Mouse (Mus musculus) neutrophil, adult 5-6 weeks (primary cell): Measurements from ENCODE around the gene Uba52. TPM values are rescaled to one million over a fixed set of nuclear protein-coding genes. Genes with fewer than 3 reads are reported as not detected.
"Not testable (repeated sequence)": the region's sequence is repeated elsewhere in the genome, so short reads cannot be mapped to it uniquely, and the experiment has no call there.

Experiments
- ATAC-seq: fragments of 151-379, 151-347 bp; 2 replicates; pipeline ENCODE4 v1.8.0; 2017; ENCODE audit warnings: mild to moderate bottlenecking, moderate TSS enrichment; ENCODE audit not compliant: insufficient number of reproducible peaks, poor library complexity, low FRiP score, severe bottlenecking; ENCODE audit errors: extremely low read depth
- total RNA-seq: library from RNA; stranded (forward); fragments of 200-1000 nt; gene quantifications from 2 replicates; pipeline ENCODE4 v1.2.3, GENCODE M21; 2017

Uba52 gene
- total RNA-seq, 1 experiment from 2014 or later, result 720 TPM

- no peak for ATAC-seq
Observed at GRCm38 (mm10) chr8:70535701-70536100, 25.1 kb upstream of the Uba52 start.

DNA sequence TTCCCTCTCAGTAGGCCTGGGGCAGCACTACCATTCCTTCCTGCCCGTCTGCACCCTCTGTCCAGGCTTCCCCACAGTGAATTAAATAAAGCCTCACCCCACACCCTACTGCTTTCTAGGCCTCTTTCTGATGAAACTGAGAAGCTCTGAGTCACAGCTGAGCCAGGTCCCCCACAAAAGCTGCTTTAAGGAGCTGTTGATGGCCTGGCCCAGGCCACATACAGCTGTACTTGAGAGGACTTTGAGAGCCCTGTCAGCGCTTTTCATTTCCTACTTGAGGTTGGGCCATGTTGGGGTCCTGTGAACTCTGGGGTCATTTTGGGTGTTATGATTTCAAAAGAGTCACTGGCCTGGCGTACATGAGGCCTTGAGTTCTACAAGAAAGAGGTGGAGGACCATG lies 24.6 kb upstream of the Uba52 start:
- ATAC-seq, result no peak

DNA sequence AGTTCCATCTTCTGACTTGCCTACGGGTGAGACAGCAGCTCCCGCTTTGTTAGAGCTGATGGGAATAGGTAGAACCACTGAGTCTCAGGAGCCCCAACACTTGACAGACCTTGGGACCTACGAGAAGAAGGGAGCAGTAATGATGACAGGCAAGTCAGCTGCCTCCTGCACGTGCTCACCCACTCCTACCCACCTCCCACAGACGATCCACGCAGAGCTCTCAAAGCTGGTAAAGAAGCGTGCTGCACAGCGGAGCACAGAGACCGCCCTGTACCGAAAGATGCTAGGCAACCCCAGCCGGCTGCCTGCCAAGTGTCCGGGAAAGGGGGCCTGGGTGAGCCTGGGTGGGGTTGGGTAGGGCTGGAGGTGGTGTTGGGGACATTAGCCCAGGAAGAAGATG lies 23.7 kb upstream of the Uba52 start:
- no peak for ATAC-seq

DNA sequence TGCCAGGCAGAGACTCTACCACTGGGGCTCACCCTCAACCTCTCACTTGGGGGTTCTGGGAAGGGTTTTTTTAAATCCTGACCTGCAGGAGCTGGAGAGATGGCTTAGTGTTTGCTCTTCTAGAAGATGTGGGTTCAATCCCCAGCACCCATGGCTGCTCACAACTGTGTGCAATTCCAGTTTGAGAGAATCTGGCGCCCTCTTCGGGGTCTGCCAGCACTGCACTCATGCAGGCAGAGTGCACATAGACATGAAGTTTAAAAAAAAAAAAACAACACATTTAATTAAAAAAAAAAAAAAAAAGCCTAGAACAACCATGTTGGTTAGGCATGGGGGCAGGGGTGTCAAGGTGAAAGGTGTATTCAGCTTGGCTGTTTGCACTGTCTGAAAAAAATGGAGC lies 19.7 kb upstream of the Uba52 start:
- no peak for ATAC-seq

DNA sequence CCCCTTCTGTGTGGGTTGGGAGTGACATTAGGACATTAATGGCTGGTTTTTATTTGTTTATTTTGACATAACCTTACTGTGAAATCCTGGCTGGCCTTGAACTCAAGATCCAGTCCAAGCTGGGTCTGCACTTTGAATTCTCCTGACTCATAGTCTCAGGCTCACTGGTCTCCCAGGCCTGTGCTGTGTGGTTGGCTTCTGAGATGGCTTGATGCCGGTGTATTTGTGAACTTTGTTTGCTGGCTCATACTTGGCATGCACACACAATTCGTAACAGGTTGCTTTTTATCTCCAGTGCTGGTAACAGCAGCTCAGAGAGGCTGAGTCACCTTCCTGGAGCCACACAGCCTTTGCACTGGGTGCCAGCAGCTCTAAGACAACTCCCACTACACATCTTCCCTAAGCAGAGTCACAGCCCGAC lies 19.1 kb upstream of the Uba52 start:
- no peak for ATAC-seq

GRCm38 (mm10) chr8:70529299-70529698 lies 18.7 kb upstream of the Uba52 start:
- ATAC-seq, result no peak

DNA sequence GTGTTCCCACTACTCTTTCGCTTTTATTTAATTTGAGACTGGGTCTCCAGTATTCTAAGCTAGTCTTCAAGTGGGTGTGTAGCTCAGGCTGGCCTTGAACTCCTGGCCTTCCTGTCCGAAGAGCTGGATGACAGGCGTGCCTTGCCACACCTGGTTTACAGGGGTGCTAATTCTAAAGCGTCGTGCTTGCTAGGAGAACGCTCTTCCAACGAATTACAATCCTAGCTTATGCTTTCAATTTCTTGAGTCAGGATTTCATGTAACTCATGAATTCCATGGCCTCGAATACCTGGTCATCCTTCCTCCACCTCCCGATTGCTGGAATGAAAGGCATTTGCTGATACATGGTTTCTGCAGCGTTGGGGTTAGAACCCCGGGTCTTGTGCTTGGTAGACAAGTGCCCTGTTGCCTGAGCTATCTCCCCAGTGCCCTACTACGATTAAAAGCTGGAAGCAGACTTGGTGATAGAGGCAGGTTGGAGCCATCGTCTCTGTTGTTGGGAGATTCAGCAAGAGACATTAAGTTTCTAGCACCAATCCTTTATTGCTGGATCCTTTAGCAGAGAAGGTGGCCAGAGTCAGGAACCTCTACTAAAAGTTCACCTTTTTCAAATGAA lies 17.7 kb upstream of the Uba52 start:
- ATAC-seq, result no peak

- ATAC-seq, result peak; percentile 89
Observed at GRCm38 (mm10) chr8:70527512-70528181, 17.0 kb upstream of the Uba52 start, which contains the start of the genes Fkbp8 and Kxd1. Gene Fkbp8, plus strand, starts transcription at chr8:70527724. Gene Kxd1, minus strand, starts transcription at chr8:70527956.

- ATAC-seq, result no peak
Observed at GRCm38 (mm10) chr8:70527111-70527511, 16.5 kb upstream of the Uba52 start.

DNA sequence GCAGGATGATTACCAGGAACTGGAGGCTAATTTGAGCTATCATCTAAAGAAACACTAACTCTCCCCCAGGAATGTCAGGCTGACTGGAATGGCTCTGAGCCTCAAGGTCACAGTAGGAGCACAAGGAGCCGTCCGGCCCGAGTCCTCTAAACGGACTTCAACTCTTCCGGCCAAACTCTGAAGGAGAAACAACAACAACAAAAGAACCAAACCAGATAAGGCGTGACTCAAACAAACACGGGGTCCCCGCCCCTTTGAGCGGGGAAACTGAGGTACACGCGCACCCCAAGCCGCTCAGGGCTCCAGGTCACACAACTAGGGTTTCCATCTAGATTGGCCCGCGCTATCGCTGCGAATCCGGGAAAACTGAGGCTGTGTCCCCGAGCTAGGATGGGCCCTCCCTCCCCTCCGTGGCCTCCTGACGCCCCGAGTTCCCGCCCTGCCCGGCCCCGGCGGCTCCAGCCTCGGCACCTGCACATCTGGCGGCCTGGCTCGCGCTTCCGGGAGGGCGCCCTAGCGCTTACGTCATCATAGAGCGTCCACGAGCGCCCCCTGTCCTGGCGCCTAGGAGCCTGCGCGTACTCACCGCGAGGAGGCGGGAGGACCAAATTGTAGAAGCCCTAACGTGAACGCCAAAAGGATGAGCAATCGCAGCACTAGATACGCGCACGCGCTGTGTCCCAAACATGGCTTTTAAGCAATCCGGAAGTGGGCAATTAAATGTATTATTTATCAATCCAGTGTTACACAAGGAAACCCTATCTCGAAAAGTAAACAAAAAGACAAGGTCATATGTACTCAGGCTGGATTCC lies 12.2 kb upstream of the Uba52 start:
- ATAC-seq, result peak; percentile 91

- ATAC-seq, result no peak
Observed at GRCm38 (mm10) chr8:70519606-70520005, 9.0 kb upstream of the Uba52 start.

DNA sequence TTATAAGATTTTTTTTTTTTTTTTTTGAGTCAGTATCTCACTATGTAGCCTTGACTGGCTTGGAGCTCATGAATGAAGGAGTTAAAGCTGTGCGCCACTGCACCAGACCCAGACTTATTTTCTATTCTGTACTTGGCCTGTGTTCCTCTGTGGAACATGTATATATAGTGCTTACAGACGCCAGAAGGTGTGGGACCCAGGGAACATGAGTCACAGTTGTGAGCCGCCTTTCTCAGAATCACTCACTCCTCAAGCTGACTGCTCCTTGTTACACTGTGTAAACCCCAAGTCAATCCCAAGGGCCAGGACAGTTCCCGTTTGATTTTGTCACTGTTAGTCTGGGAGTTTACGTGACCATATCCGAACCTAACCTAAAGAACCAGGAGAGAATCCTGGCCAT lies 8.4 kb upstream of the Uba52 start:
- no peak for ATAC-seq

GRCm38 (mm10) chr8:70517940-70518643 lies 7.5 kb upstream of the Uba52 start:
- no peak for ATAC-seq

- no peak for ATAC-seq
Observed at GRCm38 (mm10) chr8:70513441-70513840, 2.8 kb upstream of the Uba52 start.

DNA sequence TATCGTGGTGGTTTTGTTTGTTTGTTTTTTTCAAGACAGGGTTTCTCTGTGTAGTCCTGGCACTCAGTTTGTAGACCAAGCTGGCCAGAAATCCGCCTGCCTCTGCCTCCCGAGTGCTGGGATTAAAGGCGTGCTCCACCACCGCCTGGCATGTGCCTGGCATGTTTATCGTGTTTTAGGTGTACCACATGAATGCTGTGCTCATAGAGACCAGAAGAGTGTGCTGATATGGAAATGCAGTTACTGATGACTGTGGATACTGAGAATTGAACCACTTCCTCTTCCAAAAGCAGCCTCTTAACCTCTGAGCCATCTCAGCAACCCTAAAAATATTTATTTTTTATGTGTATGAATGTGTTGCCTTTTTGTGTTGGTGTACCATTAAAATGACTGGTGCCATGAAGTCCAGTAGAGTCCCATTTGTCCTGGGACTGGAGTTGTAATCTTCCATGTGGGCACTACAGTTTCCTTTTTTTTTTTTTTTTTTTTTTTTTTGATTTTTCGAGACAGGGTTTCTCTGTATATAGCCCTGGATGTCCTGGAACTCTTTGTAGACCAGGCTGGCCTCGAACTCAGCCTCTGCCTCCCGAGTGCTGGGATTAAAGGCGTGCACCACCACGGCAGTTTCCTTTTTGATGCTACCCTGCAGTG lies 1.8 kb upstream of the Uba52 start:
- ATAC-seq, result no peak

DNA sequence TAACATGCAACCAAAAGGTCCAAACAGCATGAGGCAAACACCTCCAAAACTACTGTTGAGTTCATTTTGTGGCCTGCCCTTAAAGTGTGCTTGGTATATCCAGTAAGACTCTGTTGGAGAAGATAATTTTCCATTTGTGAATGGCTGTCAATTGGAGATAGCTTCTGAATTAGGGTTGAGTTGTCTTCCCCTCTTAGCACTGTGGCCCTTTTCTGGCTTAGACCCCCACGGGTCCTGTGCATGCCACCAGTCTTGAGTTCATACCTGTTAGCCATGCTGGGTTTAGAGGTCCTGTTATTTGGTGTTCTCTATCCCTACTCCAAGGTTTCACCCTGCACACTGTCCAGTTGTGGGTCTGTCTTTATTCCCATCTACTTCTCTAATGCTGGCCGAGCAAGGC lies 1.2 kb upstream of the Uba52 start:
- ATAC-seq, result no peak

GRCm38 (mm10) chr8:70511174-70511573 lies 573 bp upstream of the Uba52 start:
- not testable (repeated sequence) for ATAC-seq

- ATAC-seq, result no peak
Observed at GRCm38 (mm10) chr8:70509281-70509952, 1.2 kb downstream of the Uba52 start.
